Mouse (Mus musculus) activated CD4-positive, CD25-positive, alpha-beta regulatory T cell (primary cell): ENCODE measurements around the gene Tex13c2. TPM values are rescaled to one million over a fixed set of nuclear protein-coding genes. Genes with fewer than 3 reads are reported as not detected.

Source experiments
- polyA plus RNA-seq, 2 experiments: library from polyadenylated mRNA; unstranded; fragments of 100-300 nt; shearing (Covaris generic); gene quantifications; one replicate each; pipeline ENCODE4 v1.2.1; 2017

Tex13c2 gene
- not detected for polyA plus RNA-seq

DNA sequence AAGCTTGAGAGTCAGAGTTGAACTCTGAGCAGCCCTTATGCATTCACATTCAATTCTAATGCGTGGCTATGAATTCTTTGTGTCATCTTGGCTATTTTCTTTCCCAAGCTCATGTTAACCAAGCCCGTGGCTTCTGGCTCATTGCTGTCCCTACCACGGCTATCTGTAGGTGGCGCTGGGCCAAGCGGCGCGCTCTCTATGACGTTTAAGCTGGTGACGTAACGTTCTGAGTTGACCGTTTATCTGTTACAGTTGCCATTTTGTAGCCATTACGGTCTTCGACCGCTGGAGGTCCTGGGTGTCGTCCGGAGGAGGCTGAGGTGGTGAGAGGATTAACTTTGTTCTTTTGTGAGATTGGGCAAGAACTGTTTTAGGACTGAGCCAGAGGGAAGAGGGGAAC is at the start of gene Tex13c2:
Tex13c2 (plus strand) TSS at position 246 of the 400 bp plus-strand sequence.

DNA sequence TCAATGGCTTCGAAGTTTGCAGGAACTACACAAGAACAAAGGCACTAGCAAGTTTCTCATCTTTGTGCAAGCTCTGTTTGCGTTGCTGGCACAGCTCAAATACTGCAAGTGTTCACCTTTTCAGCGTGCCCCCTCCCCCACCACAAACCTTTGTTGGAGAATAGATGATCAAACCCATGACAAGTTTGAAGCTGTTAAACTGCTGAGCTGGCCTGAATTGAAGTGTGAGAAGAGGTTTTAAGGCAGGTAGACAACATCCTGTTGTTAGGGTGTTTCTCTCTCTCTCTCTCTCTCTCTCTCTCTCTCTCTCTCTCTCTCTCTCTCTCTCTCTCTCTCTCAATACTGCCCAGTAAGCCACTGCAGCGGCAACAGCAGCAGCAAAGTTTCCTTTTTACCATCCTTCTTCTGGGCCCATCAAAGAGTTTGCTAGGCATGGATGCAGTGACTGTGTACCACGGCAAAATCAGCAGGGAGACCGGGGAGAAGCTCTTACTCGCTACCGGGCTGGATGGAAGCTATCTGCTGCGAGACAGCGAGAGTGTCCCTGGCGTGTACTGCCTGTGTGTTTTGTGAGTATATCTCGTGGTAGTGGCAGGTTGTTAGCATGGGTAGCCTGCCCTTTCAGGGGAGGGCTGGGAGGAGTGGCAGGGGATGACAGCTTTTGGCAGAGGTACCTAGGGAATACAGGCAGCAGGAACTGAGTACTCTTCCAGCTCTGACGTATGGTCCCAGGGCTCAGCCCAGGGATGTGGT is 13.0 kb downstream of the Tex13c2 start, which contains the start of gene Sh2d1a:
Sh2d1a (plus strand) TSS at position 163 of the 753 bp plus-strand sequence.

Other genes with a start within 250 kb of the Tex13c2 start
- gene Sh2d1a, start 12.8 kb downstream of the Tex13c2 start, polyA plus RNA-seq, result 100 to 1,000 TPM; 173 to 249 TPM